Mouse (Mus musculus) embryonic facial prominence, embryonic 15.5 days (tissue): Measurements from ENCODE around the gene Cry2. TPM values are rescaled to one million over a fixed set of nuclear protein-coding genes. Genes with fewer than 3 reads are reported as not detected.

Experiments
- ATAC-seq: fragments of 200-750 bp; cut with Nextera tagmentation; 2 replicates; pipeline ENCODE4 v1.8.0; 2017; ENCODE audit warnings: low read depth, moderate TSS enrichment; ENCODE audit not compliant: insufficient number of reproducible peaks, low FRiP score, low TSS enrichment
- H3K27ac ChIP-seq: fragments of 300-500 bp; sonication (generic); replicated peaks from 2 replicates; pipeline ENCODE4 v1.5.1; 2015; ENCODE audit warnings: mild to moderate bottlenecking, inconsistent platforms
- H3K27me3 ChIP-seq: fragments of 300-500 bp; sonication (generic); 2 replicates; pipeline ENCODE4 v1.6.1; 2015; ENCODE audit warnings: inconsistent platforms
- H3K36me3 ChIP-seq: fragments of 300-500 bp; sonication (generic); 2 replicates; pipeline ENCODE4 v1.6.1; 2015; ENCODE audit warnings: mild to moderate bottlenecking, inconsistent platforms
- H3K4me1 ChIP-seq: fragments of 300-500 bp; sonication (generic); 2 replicates; pipeline ENCODE4 v1.6.1; 2015; ENCODE audit warnings: inconsistent platforms
- H3K4me2 ChIP-seq: fragments of 300-500 bp; sonication (generic); replicated peaks from 2 replicates; pipeline ENCODE4 v1.6.1; 2015; ENCODE audit warnings: mild to moderate bottlenecking, inconsistent platforms
- H3K4me3 ChIP-seq: fragments of 300-500 bp; sonication (generic); replicated peaks from 2 replicates; pipeline ENCODE4 v1.5.1; 2015; ENCODE audit warnings: mild to moderate bottlenecking, inconsistent platforms
- H3K9ac ChIP-seq: fragments of 300-500 bp; sonication (generic); 2 replicates; pipeline ENCODE4 v1.6.1; 2015; ENCODE audit warnings: inconsistent platforms
- H3K9me3 ChIP-seq: fragments of 300-500 bp; sonication (generic); replicated peaks from 2 replicates; pipeline ENCODE4 v1.6.1; 2016; ENCODE audit warnings: inconsistent platforms
- WGBS: fragments of 180-500 bp; shearing (Covaris S2); methylation state at CpG from one replicate; pipeline ENCODE4 v1.1.7; 2015; 5-methylcytosine and 5-hydroxymethylcytosine counted together
- polyA plus RNA-seq: library from polyadenylated mRNA; unstranded; fragments of >200 nt; fragmentation: Nextera tagmentation; extraction: Ambion mirVana; gene quantifications from 2 replicates; pipeline ENCODE4 v1.2.1, GENCODE M21; 2015

Cry2 gene
- polyA plus RNA-seq, 1 experiment from 2014 or later = 33.9 TPM

- Histone ChIP-seq H3K27me3 (peaks cover 22% of the 10 kb centered on the region), H3K9ac (peak within 1 kb of the TSS; percentile 58), H3K4me3 (peak within 1 kb of the TSS; percentile 77), H3K36me3 (peaks cover under 1% of the 10 kb centered on the region), H3K9me3 (no peaks in the 10 kb centered on the region), H3K4me1 (peaks cover 38% of the 10 kb centered on the region), H3K27ac (peak within 1 kb of the TSS; percentile 63; the same call in 1 of the 2 replicates), H3K4me2 (peak within 1 kb of the TSS; percentile 87)
- 2% methylated on average over 34 of the region's 34 CpGs for WGBS
- ATAC-seq = no peak
Measured at GRCm38 (mm10) chr2:92459921-92460707, 26.3 kb upstream of the Cry2 start, which contains the start of gene Slc35c1. TSS of gene Slc35c1 (minus strand) at chr2:92460538.

- WGBS = under 1% methylated on average over 55 of the region's 55 CpGs
- peak overlapping the region; percentile 63; the same call in 1 of the 2 replicates for H3K27ac ChIP-seq
- peak overlapping the region; percentile 58 for H3K9ac ChIP-seq
Measured at GRCm38 (mm10) chr2:92459141-92459920, 25.5 kb upstream of the Cry2 start.

GRCm38 (mm10) chr2:92458481-92458880 lies 24.6 kb upstream of the Cry2 start:
- Histone ChIP-seq H3K4me1 (peaks cover 38% of the 10 kb centered on the region), H3K27me3 (peaks cover 22% of the 10 kb centered on the region), H3K9ac (no peak overlapping the region), H3K4me2 (peak overlapping the region; percentile 87), H3K4me3 (peak overlapping the region; percentile 77), H3K36me3 (peaks cover 16% of the 10 kb centered on the region), H3K27ac (no peak overlapping the region), H3K9me3 (no peaks in the 10 kb centered on the region)
- 68% methylated on average over 13 of the region's 13 CpGs for WGBS
- no peak for ATAC-seq

More at GRCm38 (mm10) chr2:92459141-92459920, 25.5 kb upstream of the Cry2 start:
- H3K4me1 ChIP-seq = peaks cover 38% of the 10 kb centered on the region
- peak; percentile 74 for ATAC-seq
- peaks cover 7% of the 10 kb centered on the region for H3K36me3 ChIP-seq
- peak overlapping the region; percentile 77 for H3K4me3 ChIP-seq
- peak overlapping the region; percentile 87 for H3K4me2 ChIP-seq
- H3K27me3 ChIP-seq = peaks cover 22% of the 10 kb centered on the region
- no peaks in the 10 kb centered on the region for H3K9me3 ChIP-seq

- peak overlapping the region; percentile 28; the same call in 1 of the 2 replicates for H3K4me2 ChIP-seq
- H3K27ac ChIP-seq = no peak overlapping the region
- H3K9me3 ChIP-seq = no peaks in the 10 kb centered on the region
- H3K4me3 ChIP-seq = no peak overlapping the region
- ATAC-seq = no peak
- H3K9ac ChIP-seq = no peak overlapping the region
- peaks cover 38% of the 10 kb centered on the region for H3K4me1 ChIP-seq
- WGBS = 66% methylated on average over 8 of the region's 8 CpGs
- H3K36me3 ChIP-seq = peaks cover 22% of the 10 kb centered on the region
- peaks cover 20% of the 10 kb centered on the region for H3K27me3 ChIP-seq
Measured at GRCm38 (mm10) chr2:92456970-92457530, 23.2 kb upstream of the Cry2 start.

GRCm38 (mm10) chr2:92455704-92456103 lies 21.9 kb upstream of the Cry2 start:
- 40% methylated on average over 3 of the region's 3 CpGs for whole genome bisulfite sequencing
- peaks cover 22% of the 10 kb centered on the region for H3K36me3 ChIP-seq
- H3K4me1 ChIP-seq = peaks cover 38% of the 10 kb centered on the region
- H3K27ac ChIP-seq = no peak overlapping the region
- no peak for ATAC-seq
- H3K27me3 ChIP-seq = peaks cover 9% of the 10 kb centered on the region
- H3K4me3 ChIP-seq = no peak overlapping the region
- no peak overlapping the region for H3K4me2 ChIP-seq
- no peaks in the 10 kb centered on the region for H3K9me3 ChIP-seq
- no peak overlapping the region for H3K9ac ChIP-seq

- ATAC-seq = no peak
Measured at GRCm38 (mm10) chr2:92454166-92454565, 20.3 kb upstream of the Cry2 start.

GRCm38 (mm10) chr2:92451126-92451525 lies 17.3 kb upstream of the Cry2 start:
- Histone ChIP-seq H3K4me1 (no peaks in the 10 kb centered on the region), H3K4me2 (no peak overlapping the region), H3K27me3 (no peaks in the 10 kb centered on the region), H3K27ac (no peak overlapping the region), H3K9me3 (no peaks in the 10 kb centered on the region), H3K4me3 (no peak overlapping the region), H3K36me3 (peaks cover 22% of the 10 kb centered on the region), H3K9ac (no peak overlapping the region)
- 90% methylated on average over 3 of the region's 3 CpGs for WGBS
- no peak for ATAC-seq

More at GRCm38 (mm10) chr2:92454166-92454565, 20.3 kb upstream of the Cry2 start:
- Histone ChIP-seq H3K27me3 (no peaks in the 10 kb centered on the region), H3K27ac (no peak overlapping the region), H3K9ac (no peak overlapping the region), H3K4me2 (no peak overlapping the region), H3K4me3 (no peak overlapping the region), H3K4me1 (peaks cover 30% of the 10 kb centered on the region), H3K36me3 (peaks cover 22% of the 10 kb centered on the region), H3K9me3 (no peaks in the 10 kb centered on the region)
- WGBS = 94% methylated on average over 11 of the region's 11 CpGs

GRCm38 (mm10) chr2:92447121-92447740 lies 13.4 kb upstream of the Cry2 start:
- peaks cover 5% of the 10 kb centered on the region; the same call in 1 of the 2 replicates for H3K4me1 ChIP-seq

GRCm38 (mm10) chr2:92446656-92447055 lies 12.8 kb upstream of the Cry2 start:
- ATAC-seq = no peak
- WGBS = 73% methylated on average over 8 of the region's 8 CpGs
- Histone ChIP-seq H3K4me1 (peaks cover 5% of the 10 kb centered on the region; the same call in 1 of the 2 replicates), H3K9me3 (no peaks in the 10 kb centered on the region), H3K4me2 (no peak overlapping the region), H3K27me3 (no peaks in the 10 kb centered on the region), H3K36me3 (no peaks in the 10 kb centered on the region), H3K9ac (no peak overlapping the region), H3K4me3 (no peak overlapping the region), H3K27ac (no peak overlapping the region)

More at GRCm38 (mm10) chr2:92447121-92447740, 13.4 kb upstream of the Cry2 start:
- no peak for ATAC-seq
- Histone ChIP-seq H3K4me3 (no peak overlapping the region), H3K27ac (no peak overlapping the region), H3K9me3 (no peaks in the 10 kb centered on the region), H3K27me3 (no peaks in the 10 kb centered on the region), H3K9ac (no peak overlapping the region), H3K36me3 (no peaks in the 10 kb centered on the region), H3K4me2 (no peak overlapping the region)
- 70% methylated on average over 7 of the region's 7 CpGs for WGBS

- Histone ChIP-seq H3K9me3 (no peaks in the 10 kb centered on the region), H3K9ac (no peak overlapping the region), H3K4me2 (no peak overlapping the region), H3K36me3 (no peaks in the 10 kb centered on the region), H3K27me3 (no peaks in the 10 kb centered on the region), H3K27ac (no peak overlapping the region), H3K4me1 (peaks cover 5% of the 10 kb centered on the region; the same call in 1 of the 2 replicates), H3K4me3 (no peak overlapping the region)
- no peak for ATAC-seq
- 39% methylated on average over 9 of the region's 9 CpGs for WGBS
Measured at GRCm38 (mm10) chr2:92445890-92446289, 12.0 kb upstream of the Cry2 start.
